Mouse (Mus musculus) right cerebral cortex, postnatal 36 days (tissue): ENCODE measurements around the gene Acnat2.
"Not testable (repeated sequence)": the region's sequence is repeated elsewhere in the genome, so short reads cannot be mapped to it uniquely, and the experiment has no call there.

Experiments used
- DNase-seq, 2 experiments: peaks; one replicate each; pipeline ENCODE4 v3.0.0; 2022; ENCODE audit warnings: low spot score in 2 of 2, mixed read lengths in 1 of 2

Gene Acnat2

GRCm38 (mm10) chr4:49407957-49408356, at the start of gene Acnat2:
Gene Acnat2, minus strand, starts transcription at chr4:49408151.
- not testable (repeated sequence) for DNase-seq

- DNase-seq = no peak
Observed at GRCm38 (mm10) chr4:49456171-49456570, 48.2 kb upstream of the Acnat2 start.

GRCm38 (mm10) chr4:49451848-49452551, 44.0 kb upstream of the Acnat2 start:
- no peak for DNase-seq

GRCm38 (mm10) chr4:49451133-49451847, 43.3 kb upstream of the Acnat2 start:
- DNase-seq = not testable (repeated sequence)

- DNase-seq = not testable (repeated sequence)
Observed at GRCm38 (mm10) chr4:49436968-49437367, 29.0 kb upstream of the Acnat2 start.

GRCm38 (mm10) chr4:49410151-49410550, 2.2 kb upstream of the Acnat2 start:
- DNase-seq = not testable (repeated sequence)

GRCm38 (mm10) chr4:49386873-49387272, 21.1 kb downstream of the Acnat2 start:
- no peak for DNase-seq

- not testable (repeated sequence) for DNase-seq
Observed at GRCm38 (mm10) chr4:49383576-49384318, 24.2 kb downstream of the Acnat2 start.

GRCm38 (mm10) chr4:49368046-49368445, 39.9 kb downstream of the Acnat2 start:
- not testable (repeated sequence) for DNase-seq

GRCm38 (mm10) chr4:49357097-49357496, 50.9 kb downstream of the Acnat2 start:
- DNase-seq = no peak

GRCm38 (mm10) chr4:49350470-49350869, 57.5 kb downstream of the Acnat2 start:
- DNase-seq = no peak

GRCm38 (mm10) chr4:49348677-49349076, 59.3 kb downstream of the Acnat2 start:
- DNase-seq = no peak

- not testable (repeated sequence) for DNase-seq
Observed at GRCm38 (mm10) chr4:49348001-49348400, 60.0 kb downstream of the Acnat2 start.

- DNase-seq = not testable (repeated sequence)
Observed at GRCm38 (mm10) chr4:49340091-49340490, 67.9 kb downstream of the Acnat2 start.

- not testable (repeated sequence) for DNase-seq
Observed at GRCm38 (mm10) chr4:49337949-49338348, 70.0 kb downstream of the Acnat2 start.
